Mouse (Mus musculus) kidney, postnatal 36 days (tissue): Measurements from ENCODE around the gene Vsig2.
A peak's percentile ranks its signal among the peaks of the same experiment; 100 is the strongest.

ENCODE experiments used
- DNase-seq, 2 experiments: peaks; one replicate each; pipeline ENCODE4 v3.0.0; 2021 to 2022; ENCODE audit warnings: mixed read lengths in 2 of 2

Vsig2 gene

DNA sequence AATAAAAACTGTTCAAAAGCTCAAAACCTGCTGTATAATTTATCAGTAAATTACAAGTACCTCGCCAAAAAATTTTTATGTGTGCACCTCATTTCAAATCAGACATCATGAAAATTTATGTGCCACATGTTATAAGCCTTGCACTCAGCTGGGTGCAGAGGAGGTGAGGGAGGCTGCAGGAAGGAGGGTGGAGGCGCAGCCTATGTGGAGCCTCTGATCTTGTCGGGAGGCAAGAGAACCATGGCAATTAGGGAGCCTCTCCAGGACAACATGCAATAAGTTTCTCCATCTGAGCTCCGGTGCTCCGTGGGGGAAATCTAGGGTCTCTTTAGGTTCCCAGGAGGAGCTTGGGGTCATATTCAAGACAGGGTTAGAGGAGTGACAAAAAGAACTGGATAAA is 28.4 kb downstream of the Vsig2 start:
- DNase-seq = no peak

DNA sequence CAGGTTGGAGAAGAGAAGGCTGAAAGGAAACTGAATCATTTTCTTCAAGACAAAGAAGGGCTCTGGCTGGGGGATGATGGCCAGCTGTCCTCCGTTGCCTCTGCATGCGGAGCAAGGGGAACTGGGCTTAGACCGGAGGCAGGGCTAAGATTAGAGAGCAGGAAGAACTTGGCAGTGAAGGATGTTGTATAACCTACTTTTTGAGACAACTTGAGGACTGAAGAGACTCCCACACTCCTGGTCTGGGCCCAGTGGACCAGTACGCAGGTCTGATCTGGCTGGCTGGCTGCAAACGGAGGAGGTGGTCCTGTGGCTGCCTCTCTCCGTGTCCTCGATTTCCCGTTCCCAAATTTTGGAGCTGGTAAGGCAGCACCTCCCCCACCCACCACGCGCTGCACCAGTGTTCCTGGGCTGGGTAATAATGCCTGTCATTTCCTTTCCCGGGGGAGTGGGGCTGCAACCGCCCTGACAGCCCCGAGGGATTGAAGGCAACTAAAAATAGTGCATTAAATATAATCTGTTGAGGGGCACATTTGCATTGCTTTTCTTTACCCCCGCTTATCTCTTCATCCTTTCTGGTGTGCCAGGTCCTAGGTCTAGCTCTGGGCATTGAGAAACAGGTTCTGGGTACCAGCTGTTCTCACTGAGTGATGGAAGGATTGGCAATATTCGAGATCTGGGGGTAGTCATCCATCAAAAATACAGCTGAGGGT is 29.0 kb downstream of the Vsig2 start:
- peak; percentile 40 to 57 for DNase-seq

DNA sequence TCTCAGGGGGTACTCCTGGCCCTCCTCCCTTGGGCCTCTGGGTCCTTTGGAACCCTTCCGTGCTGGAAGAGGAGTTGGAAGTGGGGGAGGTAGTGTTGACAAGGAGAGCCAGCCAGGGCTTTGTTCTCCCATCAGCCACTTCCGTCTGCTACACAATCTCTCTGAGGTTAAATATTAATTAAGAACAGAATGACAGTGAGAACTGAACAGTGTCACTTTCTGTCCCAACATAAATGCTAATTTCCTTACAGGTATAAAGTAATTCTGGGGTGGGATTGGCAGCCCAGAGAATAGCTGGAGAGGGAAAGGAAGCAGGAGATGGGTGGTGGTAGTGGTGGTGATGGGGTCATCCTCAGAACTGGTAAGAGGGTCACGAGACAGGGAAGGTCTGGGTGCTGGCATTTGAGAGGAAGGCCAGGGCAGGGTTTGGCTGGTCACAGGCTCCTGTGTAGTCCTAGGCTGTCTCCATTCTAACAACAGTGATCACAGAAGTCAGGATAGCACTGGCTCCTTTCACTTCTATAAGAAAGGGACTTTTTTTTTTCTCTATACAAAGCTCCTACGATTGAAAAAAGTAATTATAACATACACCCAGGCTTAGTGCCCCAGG is 29.7 kb downstream of the Vsig2 start:
- DNase-seq = peak; percentile 34 to 38

DNA sequence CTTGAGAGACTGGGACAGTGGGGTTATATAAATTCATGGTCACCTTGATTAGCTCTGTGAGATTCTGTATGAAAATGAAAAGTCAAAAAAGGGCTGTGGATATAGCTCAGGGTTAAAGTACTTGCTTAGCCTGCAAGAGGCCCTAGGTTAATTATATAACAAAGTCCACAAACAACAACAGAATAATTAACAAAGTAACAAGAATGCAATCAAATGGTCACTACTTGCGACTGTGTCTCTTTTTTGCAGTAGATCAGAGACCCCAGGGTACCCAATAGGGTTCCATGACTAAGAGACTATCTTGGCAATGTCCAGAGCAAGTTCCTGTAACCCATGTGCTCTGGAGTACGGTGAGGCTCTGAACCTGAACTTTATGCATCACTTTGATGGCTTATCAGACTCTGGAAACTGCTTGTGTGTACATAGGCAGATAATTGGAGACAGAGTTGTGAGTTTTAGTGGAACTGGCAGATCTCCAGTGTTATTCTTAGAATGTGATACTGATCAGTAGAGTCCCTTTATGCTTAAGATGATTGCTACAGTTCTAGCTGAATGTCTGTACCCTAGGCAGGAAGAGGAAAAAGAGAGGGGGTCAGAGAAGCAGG is 30.3 kb downstream of the Vsig2 start:
- DNase-seq = no peak

DNA sequence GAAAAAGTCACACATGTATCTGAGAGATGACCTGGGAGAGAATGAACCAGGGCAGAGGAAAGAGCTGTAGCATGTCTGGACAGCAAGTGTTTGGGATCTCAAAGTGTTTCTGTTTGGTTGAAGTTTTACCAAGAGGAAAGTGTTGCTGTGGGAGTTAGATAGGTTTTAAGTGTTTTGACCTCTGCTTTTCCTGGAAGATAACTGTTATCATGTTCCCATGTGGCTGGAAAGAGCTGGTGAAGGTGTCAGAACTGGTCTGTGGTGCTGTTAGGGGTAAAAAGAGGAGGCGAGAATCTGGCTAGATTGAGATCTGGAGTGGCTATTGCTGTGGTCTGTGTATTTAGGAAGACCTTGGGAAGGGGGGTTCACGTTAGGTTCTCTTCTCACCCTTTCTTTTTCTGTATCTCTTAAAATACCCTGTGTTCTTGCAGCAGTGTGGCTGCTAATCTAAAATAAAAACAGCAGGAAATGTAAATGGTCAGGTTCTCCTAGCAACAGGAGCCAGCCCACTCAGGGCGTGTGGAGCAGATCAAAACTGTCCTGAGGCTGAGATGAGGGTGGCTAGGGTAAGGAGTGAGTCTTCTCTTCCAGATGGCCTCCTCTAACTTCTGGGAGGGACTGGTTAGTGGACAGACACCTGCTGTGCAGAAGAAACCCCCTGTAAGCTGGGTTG is 33.3 kb downstream of the Vsig2 start:
- DNase-seq = no peak

DNA sequence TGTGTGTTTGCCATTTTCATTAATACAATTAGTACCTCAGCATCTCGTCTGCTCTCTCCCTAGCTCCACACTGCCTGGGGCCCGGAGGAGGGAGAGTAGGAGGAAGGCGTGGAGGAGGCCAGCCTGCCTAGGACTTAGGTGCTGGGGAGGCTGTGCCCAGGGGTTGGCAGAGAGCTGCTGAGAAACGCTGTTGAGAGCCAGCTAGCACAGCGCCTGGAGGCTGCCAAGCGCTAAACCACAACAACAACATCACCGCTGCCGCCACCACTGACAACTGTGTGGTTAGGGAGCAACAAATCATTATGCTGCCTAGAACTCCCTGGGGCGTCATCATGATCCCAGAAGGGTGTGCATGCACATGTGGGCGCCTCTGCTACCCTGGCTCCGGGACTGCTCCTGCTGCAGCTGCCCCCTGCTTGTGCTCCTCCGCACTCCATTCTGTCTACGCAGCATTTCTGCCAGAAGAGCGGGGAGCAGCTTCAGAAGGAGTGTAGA is 37.4 kb downstream of the Vsig2 start:
- DNase-seq = peak; percentile 16 to 30

DNA sequence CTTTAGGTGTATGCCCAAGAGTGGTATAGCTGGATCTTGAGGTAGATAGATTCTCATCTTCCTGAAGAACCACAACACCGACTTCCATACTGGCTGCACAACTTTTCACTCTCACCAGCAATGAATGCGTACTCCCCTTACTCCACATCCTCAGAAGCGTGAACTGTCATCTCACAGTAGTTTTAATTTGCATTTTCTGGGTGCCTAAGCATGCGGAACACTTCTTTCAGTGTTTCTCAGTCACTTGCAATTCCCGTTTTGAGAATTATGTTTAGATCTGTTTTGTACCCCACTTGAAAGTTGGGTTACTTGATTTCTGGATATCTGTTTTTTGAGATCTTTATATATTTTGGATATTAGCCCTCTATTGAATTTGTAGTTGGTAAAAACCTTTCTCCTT is 44.5 kb downstream of the Vsig2 start:
- DNase-seq = no peak

DNA sequence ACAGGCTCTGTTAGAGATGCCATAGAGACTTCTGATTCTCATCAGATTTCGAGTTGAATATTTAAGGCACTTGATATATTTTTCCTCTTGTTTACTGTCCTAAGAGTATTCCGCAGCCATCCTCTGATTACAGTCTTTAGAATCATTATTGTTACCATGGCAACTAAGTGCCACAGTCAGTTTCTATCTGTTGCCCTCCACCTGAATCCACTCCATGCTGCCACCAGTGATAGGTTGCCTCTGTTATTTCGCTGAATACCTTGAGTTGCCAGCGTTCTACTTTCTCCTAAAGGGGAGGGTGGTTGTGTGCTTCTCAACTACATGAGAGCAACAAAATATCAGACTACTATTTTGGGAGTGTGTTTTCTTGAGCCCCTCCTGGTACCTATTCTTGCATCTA is 47.7 kb downstream of the Vsig2 start:
- DNase-seq = no peak

DNA sequence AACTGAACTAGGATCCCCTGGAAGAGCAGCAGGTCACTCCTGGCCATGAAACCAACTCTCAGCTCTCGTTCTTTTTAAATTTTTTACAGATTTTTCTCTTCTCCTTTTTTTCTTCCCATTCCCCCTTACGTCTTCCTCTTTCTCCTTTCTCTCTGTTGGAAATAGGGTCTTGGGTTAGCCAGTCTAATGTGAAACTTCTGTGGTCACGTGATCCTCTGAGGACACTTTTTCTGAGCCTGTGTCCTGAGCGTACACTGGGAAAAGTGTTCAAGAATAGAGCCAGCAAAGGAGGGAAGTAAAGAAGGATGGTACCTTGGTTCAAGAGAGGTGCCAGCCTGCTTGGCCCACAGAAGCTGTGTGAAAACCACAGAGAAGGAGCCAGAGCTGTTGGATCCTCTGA is 51.3 kb downstream of the Vsig2 start:
- no peak for DNase-seq

DNA sequence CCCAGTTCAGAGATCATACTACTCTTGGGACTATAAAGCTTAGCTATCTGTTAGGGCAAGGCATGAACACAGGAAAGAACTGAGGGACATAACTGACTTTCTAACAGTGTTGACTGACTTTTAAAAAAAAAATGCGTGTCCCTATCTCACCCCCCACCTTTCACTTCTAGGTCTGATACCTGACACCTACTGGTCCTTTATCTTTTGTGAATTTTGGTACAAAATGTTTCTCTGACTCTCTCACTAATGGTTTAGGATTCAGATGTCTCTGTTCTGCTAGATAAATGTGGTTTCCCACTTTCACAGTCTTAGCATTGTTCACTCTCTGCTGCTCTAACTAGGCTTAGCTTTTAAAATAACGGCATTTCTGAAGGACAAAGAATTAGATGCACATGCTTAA is 53.0 kb downstream of the Vsig2 start:
- DNase-seq = no peak

DNA sequence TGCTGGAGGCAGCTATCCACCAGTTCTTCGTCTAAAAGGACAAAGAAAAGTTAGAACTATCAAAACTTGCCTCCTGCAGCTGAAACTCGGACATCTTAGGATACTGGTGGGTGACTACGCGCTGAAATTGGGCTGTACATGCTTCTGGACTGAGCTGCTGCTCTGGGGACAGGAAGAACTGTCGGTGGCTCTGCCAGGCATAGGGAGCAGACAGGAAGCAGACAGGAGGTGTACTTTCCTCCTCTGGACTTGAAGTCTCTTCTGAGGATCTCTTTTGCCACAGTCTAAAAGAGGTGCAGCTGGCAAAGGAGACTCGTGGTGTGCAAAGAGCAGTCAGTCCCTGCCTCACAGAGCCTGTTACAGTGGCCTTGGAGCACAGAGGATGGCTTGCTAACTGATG is 53.6 kb downstream of the Vsig2 start:
- no peak for DNase-seq

DNA sequence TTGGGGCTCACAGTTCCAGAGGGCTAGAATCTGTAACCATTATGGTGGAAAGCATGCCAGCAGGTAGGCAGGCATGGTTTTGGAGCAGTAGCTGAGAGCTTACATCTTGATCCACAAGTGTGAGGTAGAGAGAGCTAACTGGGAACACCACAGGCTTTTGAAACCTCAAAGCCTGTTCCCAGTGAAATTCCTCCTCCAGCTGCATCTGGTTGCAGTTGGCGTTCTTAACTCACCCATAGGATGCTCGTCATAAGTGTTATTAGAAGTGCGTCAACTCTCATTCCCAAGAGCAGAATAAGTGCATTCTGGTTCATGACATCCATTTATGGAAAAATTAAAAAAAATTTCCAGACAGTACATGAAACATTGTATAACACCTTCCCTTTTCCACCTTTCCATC is 54.6 kb downstream of the Vsig2 start:
- DNase-seq = no peak
